Mouse (Mus musculus): ENCODE results near the gene Lgi4.
A peak's percentile ranks its signal among the peaks of the same experiment; 100 is the strongest.

The Lgi4 gene

DNA sequence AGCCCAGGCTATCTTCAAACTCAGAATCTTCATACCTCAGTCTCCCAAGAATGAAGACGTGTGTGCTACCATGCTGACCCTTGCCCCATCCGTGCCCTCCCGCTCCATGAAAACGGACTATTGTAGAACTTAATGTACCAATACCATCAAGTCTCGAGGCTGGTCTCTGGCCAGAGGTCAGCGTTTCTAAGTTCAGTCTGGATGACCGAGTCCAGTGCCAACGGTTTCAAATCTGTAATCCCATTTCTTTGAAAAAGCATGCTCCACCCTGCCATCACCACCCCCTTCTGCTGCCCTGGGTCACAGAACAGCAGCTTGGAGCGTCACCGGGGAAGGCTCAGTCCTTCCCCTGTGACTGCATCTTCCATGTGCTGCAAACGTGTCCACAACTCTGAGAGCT, 48.6 kb downstream of the Lgi4 start:
- no peak for DNase-seq (ENCODE audit: low spot score in 2 of 2)

DNA sequence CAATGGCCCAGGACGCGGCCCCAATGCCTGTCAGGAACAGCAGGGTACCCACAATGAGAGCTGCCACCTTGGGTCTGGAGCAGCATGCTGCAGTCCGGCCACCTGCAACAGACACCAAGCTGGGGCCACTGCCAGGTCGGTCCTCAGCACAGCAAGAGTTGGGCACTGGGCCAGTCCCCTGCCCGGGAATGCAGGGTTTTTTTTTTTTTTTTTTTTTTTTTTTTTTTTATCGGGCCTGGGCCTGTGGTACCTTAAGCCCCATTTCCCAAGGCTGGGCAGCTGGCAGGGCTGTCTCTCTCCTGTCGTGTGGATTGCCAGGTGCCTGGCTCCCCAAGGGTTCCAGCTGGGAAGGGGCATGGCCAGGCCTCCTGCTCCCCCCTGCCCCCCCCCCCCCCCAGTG, 49.9 kb downstream of the Lgi4 start:
- DNase-seq (ENCODE audit: low spot score in 2 of 2) = no peak

DNA sequence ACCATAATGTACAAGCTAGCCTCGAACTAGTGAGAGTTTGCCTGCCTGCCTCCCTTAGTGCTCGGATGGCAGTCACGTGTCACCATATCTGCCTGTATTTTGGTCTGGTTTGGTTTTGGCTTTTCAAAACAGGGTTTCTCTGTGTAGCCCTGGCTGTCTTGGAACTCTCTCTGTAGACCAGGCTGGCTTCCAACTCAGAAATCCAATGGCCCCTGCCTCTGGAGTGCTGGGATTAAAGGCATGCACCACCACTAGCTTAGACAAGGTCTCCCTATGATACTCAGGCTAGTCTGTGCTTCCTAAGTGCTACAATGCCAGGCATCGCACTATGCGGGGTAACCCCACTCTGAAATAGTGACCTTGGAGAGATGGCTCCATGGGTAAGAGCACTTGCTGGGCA, 50.7 kb downstream of the Lgi4 start:
- no peak for DNase-seq (ENCODE audit: low spot score in 2 of 2)

DNA sequence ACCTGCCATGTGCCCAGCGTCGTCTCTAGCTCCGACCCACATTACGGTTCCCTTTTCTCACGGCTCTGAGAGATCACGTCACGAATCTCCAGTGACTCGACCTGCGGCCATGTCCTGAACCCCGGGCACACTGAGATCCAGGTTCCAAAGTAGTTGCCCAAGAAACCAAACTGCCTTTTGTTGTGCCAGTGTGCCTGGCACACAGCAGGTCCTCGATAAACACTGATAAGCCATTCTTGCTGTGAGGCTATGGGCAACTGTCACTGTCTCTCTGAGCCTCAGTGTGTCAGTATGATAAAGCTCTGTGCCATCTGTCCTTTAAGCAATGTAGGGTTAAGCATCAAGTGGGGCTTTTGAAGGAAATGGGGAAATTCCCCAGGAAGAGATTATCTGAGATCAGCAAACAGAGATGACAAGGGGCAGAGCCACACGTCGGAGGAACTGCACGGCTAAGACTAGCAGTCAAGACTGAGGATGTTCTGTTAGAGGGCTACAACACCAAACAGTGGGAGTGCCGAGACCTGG, 51.8 kb downstream of the Lgi4 start:
- no peak for DNase-seq (ENCODE audit: low spot score in 2 of 2)

DNA sequence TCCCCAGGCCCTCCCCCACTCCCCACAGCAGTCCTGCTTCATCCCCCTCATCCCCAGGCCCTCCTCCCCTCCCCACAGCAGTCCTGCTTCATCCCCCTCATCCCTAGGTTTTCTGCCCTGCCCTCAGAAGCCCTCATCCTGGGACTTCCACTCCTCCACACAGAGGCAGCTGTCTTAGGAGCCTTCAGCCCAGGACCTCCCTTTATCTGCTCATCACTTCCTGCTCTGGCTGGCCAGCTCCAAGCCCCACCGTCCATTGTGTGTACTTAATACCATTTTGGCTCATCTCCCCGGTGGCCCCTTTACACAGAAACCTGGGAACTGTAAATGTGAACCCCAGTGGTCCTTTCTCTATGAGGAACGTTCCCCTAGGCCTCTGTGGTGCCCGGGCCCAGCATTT, 52.9 kb downstream of the Lgi4 start:
- DNase-seq (ENCODE audit: low spot score in 2 of 2) = no peak

DNA sequence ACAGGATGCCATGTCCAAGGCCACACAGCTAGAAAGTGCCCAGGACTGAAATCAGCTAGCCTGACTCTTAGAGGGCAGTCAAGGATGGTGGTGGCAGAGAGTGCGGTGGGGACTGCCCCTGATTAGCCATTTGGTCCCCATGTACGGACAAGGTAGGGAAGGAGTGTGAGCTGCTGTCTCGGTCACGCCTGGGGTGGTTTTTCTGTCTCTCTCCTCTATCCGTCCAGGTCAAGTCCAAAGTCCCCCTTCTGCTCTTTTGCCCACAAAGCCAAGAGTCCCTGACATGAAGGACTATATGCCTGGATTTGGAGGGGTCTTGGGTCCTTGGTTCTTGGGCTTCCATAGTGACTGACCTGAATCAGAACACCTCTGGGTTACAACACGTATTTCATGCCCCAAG, 54.7 kb downstream of the Lgi4 start:
- DNase-seq (ENCODE audit: low spot score in 2 of 2) = no peak

DNA sequence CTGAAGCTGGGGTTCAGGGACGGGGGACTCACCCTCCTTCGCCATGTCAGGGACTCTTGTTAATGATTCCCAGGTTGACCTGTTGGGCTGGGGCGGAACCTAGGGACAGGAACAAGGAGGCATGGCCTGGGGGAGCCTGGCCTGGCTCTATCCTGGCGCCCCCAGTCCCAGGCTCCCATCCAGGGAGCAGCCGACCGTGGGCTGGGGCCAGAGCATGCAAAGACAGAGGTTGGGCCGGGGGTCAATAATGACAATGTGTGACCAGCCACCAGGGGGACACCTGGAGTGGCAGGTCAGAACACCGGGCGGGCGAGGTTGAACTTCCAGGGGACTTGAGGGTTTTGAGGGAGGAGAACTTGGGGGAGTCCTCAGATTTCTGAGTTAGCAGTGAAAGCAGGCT, 55.5 kb downstream of the Lgi4 start:
- DNase-seq (ENCODE audit: low spot score in 2 of 2) = no peak

DNA sequence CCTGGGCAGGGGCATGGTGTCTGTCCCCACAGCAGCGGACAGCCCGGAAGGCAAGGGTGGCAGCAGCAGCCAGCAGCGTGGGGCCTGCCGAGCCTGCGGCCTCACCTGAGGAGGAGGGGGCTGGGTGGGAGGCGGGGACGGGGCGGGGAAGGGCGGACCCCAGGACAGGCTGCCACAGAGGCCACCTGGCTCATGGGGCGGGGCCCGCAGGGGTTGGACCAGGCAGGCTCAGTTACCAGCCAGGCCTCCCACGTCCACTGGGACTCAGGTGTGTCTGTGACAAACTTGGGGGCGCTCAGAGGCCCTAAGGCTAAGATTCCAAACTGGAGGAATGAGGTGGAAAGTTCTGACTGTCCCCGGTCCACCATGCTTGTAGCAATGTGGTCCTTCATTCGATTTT, 56.0 kb downstream of the Lgi4 start, which contains the start of gene Hpn:
TSS of gene Hpn (minus strand) at position 109 of the 400 bp plus-strand sequence.
- DNase-seq (ENCODE audit: low spot score in 2 of 2) = no peak

DNA sequence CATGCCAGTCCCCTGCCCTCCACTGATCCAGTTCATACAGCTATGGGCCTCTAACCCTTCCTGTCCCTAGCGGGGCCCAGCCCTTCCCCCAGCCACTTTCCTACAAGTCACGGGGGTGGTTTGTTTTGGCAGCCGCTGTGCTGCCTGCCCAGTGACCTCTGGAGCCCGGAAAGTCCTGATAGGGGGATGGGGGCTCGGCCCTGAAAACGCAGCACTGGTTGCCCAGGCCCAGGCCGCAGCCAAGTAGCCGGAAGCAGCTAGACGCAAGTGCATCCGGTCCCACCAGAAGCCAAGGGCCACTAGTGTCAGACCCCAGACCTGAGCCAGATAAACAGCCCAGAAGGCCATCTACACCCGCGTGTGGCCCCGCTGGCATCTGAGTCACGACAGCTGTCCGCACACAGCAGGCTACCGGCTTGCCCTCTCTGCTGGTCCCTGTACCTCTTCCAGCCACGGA, 56.5 kb downstream of the Lgi4 start:
- DNase-seq (ENCODE audit: low spot score in 2 of 2) = peak in 1 of 2 experiments; percentile 59

DNA sequence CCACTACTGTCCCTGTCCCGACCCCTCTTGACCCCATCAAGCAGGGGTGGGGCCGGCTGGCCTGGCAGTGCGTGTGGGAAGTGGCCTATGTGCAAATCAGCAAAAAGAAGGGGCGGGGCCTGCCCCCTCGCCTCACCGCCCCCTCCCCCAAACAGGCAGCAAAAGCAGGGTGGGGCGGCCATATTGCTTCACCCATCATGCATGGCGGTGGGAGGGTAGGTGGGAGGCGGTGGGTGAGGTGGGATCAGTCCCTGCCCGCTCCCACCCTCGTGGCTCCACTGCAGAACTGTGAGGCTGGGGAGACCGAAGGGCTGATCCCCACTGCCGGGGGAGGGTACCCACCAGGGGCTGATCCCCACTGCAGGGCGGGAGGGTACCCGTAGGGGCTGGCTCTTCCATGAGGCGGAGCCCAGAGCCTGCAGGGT, 57.6 kb downstream of the Lgi4 start:
- DNase-seq (ENCODE audit: low spot score in 2 of 2) = no peak

DNA sequence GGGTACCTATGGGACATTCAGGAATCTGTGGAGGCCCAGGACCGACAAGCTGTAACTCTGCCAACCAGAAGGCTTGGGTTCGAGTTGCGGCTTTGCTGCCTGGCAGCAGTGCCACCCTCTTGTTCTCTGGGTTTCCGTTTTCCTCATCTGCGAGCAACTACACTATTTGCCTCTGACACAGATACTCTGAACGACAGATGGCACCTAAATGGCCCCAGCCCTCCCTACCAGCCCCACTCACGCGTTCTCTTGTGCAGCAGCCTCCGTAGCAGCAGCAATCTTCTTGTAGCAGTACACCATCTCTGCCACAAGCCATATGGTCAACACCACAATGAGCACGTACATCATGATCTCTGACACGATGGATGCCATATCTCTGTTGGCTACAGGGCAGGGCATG, 58.3 kb downstream of the Lgi4 start:
- DNase-seq (ENCODE audit: low spot score in 2 of 2) = no peak

DNA sequence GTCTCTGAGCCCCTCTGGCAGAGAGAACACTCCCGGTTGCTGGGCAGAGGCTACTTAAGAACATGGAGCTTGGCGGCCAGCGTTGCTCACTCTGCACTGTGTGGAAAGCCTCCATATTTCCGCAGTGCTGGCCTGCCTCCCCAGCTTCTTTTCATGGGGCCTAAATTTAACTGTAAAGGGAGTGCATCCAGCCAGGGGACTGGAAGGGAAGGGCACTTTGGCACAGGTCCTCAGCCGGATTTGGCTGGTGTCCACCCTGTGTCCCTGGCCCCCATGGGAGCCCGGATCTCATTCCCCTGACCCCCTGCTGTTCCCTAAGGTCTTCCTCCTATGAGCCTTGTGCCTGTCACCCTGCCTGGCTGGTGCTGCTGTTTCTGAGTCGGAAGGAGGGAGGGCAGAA, 59.3 kb downstream of the Lgi4 start:
- no peak for DNase-seq (ENCODE audit: low spot score in 2 of 2)

DNA sequence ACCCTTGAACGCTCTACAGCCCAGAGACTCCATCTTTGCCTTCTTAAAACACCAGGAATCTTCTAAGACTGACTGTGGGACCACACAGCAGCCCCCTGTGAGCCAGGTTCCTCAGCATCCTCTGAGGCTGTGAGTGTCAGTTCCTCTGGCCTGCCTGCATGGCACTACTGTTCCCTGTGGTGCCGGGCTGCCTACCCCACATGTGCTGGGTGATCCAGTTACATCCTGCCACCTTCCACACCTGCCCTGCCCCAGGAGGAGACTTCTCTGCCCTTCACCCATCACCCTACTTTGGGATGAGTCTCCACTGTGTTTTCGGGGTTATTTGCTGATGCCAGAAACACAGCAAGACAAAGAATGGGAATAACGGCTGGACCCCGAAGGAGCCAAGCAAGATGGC, 60.4 kb downstream of the Lgi4 start:
- no peak for DNase-seq (ENCODE audit: low spot score in 2 of 2)

Data from urinary bladder, postnatal 36 days (tissue).